Mouse (Mus musculus) testis, postnatal 10 days (tissue): ENCODE results near the gene Mastl.

Source experiments
- DNase-seq: peaks from one replicate; pipeline ENCODE4 v3.0.0; 2021; ENCODE audit warnings: low spot score

The Mastl gene

DNA sequence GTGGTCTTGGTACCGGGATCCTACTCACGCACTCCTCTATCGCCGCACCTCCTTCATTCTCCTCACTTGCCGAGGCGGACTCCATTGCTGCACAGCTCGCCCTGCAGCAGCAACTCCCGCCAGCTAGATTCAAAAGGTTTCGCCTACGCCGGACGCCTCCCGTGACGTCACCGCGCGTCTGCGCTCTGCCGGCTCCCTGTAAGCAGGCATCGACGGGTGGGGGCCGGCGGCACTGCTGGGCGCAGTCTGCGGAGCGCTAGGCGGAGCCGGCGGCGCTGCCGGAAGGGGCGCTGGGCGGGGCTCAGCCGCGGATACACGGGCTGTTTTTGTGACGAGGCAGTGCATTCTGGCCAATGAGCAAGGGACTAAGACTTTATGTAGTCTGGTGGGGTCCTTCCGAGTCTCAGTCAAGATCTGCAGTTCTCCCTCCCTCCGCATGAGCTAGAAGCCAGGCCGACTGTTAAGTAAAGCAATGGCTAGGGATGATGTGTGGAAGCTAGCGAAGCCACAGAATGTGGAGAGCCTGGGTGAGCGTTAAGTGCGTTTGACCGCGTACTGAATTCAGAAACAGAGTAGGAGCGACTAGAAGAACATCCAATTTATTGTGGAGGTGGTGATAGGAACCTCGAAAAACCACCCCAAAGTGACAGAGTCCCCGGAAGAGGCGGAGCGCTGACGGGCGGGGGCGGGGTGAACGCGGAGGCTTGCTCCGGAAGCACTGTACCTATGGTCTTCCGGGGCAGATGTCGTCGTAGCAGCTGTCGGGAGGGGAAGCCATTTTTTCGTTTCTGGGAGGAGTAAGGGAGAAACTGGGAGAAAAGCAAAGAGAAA lies at the start of gene Mastl, which contains the start of gene Yme1l1:
Gene Mastl, minus strand, starts transcription at position 248 of the 831 bp plus-strand sequence.
Gene Yme1l1, plus strand, starts transcription at position 593 of the 831 bp plus-strand sequence.
- peak; percentile 98 for DNase-seq

GRCm38 (mm10) chr2:23202900-23203670 lies 47.3 kb upstream of the Mastl start:
- no peak for DNase-seq

DNA sequence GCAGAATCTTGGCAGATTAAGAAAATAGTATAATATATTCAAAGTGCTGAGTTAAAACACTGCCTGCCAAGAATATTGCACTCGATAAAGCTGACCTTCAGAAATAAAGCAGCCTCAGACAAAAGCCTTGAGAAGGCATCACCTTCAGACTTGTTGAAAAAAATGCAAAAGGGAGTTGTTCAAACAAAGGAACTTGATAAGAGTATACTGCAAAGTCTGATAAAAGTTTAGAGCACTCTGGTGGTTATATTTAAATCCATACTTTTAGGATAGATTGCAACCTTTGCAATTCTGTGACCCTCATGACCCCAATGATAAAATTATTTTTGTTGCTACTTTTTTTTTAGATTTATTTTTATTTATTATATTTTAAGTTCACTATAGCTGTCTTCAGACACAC lies 45.2 kb upstream of the Mastl start:
- no peak for DNase-seq

DNA sequence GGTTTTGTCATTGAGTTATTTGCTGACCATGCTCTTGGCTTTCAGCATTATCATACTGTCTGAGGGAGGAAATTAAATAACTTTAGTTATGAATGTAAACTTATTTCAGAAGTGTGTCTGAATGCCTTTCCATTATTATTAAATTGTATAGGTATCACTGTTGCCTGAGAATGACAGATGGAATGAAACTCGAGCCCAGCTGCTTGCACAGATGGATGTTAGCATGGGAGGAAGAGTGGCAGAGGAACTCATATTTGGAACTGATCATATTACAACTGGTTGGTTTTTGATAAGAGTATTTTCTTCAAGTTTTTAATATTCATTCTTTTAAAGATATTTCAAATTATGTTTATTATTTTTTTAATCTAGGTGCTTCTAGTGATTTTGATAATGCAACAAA lies 38.5 kb upstream of the Mastl start:
- DNase-seq = no peak

DNA sequence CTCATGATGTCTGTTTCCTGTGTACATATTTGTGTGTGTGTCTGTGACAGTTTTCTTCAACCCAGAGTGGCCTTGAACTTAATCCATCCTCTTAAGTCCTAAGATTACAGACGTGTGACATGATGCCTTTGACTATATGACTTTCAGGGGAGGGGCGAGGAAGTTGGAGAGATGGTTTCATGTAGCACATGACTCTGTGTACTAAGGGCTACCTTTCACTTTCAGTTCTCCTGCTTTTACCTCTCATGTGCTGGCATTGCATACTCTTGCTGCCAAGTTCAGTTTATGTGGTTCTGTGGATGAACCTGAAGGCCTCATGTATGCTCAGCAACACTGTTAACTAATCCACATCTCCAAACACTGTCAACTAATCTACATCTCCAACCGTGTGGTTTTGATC lies 16.5 kb upstream of the Mastl start:
- DNase-seq = no peak

- DNase-seq = no peak
Measured at GRCm38 (mm10) chr2:23156608-23157081, 821 bp upstream of the Mastl start.

DNA sequence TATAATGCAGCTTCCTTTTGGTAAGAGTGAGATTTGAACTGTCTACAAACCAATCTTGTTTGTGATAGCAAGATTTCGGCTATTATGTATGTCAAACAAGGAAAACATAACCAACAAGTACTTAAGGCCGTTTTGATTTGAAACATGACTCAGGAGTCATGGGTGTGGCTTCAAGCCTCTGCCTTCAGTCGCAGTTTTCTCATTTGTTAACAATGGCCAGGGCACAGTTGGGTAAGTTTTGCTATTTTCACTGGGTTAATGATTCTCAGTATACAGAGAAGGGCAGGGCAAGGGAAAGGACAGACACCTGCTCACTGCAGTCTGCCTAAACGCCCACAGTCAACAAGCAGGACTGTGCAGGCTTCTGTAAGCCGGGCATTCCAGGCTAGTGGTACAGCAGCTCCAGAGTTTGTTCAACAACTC lies 614 bp downstream of the Mastl start:
- no peak for DNase-seq

DNA sequence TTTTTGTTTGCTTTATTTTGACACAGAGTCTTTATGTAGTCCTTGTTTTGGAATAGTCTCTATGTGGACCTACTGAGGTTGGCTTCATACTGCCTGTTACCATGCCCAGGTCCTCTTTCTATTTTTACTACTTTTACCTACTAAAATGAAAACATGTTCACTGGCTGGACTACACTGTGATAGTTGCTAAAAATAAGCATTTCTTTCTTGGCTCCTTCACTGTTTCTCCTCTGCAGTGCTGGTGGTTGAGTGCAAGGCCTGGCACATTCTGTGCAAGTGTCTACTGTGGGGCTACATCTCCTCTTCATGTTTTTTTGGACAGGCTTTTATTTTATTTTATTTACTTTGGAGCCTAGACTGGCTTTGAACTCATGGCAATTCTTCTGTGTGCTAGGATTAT lies 36.3 kb downstream of the Mastl start:
- DNase-seq = no peak

DNA sequence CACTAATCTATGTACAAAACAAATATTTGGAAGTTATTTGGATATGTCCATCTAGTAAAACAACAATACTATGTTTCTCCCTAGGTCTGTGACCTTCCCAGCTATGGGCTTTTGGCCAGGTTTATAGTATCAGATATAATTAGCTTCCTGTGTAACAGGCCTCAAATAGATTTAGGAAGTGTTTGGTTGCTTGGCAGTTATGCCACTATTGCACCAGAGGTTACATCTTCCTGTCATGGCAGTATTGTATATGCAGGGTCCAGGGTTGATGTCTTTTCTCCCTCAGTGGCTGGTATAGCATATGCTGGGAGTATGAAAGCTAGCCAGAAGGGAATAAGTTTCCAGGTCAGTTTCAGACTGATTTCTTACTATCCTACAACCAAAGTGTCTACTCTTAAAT lies 53.6 kb downstream of the Mastl start:
- DNase-seq = no peak

- no peak for DNase-seq
Measured at GRCm38 (mm10) chr2:23097028-23097427, 58.8 kb downstream of the Mastl start.

- DNase-seq = no peak
Measured at GRCm38 (mm10) chr2:23092216-23092615, 63.6 kb downstream of the Mastl start.

- DNase-seq = no peak
Measured at GRCm38 (mm10) chr2:23084540-23084939, 71.3 kb downstream of the Mastl start.

- DNase-seq = no peak
Measured at GRCm38 (mm10) chr2:23078588-23078987, 77.2 kb downstream of the Mastl start.

GRCm38 (mm10) chr2:23077693-23078092 lies 78.1 kb downstream of the Mastl start:
- no peak for DNase-seq

DNA sequence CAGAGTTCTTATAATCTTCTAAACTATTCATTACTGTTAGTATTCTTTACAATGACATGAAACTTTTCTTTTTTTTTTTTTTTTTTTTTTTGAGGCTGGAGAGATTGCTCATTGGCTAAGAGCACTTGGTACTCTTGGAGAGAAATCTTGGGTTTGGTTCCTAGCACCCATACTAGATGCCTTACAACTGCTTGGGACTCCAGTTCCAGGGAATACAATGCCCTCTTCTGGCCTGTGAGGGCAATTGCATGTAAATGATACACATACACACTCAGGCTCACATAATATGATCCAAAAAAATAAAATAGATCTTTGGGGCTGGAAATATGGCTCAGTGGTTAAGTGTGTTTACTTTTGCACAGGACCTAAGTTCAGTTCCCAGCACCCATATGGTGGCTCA lies 79.0 kb downstream of the Mastl start:
- no peak for DNase-seq

DNA sequence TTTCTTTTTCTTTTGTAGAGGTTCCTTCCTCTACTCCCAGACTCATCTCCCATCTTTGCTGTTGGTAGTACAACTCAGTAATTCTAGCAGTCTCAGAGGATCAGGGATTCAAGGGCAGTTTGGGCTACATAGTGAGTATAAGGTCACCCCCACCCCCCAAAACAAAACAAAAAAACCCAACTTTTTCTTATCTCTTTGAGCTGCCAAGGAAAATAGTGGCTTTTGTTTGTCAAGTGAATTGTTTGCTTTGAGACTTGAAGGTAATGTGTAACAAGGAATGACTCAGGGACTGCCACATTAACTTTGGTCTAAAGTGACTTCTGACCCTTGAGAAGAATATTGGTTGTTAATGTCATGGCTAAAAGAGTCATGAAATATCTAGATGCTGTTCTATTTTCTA lies 80.0 kb downstream of the Mastl start:
- DNase-seq = no peak

- no peak for DNase-seq
Measured at GRCm38 (mm10) chr2:23071406-23071805, 84.4 kb downstream of the Mastl start.

DNA sequence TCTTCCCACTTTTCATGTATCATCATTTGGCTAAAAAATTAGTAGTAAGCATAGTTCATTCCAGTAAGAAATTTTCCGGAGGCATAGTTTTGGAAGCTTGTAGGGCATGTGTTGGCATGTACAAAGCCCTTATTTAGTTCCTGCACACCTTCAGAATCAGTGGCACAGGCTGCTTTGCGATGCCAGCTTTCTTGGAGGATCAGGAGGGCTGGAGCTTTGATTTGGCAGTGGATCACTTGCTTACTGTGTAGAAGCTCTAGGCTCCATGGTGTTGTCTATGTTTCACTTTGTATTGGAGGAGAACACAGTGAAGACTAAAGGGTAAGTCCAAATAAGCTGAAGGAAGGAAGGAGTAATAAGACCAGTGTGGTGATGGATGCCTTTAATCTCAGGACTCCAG lies 85.3 kb downstream of the Mastl start:
- DNase-seq = no peak

DNA sequence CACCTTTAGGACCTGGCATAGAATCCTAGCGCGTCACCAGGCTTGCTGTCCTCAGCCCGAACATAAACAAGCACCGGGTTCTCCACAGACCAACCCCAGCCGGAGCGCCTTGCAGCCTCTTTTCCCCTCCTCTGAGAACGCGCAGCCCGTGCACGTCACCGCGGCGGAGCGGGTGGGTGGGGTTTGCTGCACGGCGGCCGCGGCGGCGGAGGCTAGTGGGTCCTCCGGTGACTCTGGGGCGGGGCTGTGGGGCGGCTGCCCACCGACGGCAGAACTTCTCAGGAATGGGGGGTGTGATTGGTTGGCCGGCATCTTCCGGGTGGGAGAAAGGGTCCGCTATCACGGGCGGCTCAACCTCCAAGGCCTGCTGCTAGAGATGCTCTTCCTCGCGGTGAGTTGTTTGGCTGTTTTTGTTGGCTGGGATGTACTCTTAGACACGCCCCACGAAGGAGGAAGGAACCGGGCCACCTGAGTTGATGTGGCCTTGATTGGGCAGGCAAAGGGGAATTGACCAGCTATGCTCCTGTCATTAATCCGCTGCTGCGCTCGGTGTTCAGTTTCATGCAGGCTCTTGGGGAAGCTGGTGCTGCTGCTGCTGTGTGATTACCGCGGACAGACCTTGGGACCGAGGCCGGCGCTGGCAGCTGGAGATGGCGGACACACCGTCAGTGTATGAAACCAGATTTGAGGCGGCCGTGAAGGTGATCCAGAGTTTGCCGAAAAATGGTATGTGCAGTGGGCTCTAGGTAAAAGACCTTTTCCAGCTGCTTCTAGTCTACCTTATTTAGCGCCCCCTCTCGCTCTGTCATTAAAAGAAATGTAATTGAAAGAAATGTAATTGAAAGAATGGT lies 86.7 kb downstream of the Mastl start:
- DNase-seq = peak; percentile 95

- no peak for DNase-seq
Measured at GRCm38 (mm10) chr2:23068370-23068737, 87.5 kb downstream of the Mastl start.

- peak; percentile 91 for DNase-seq
Measured at GRCm38 (mm10) chr2:23067552-23068369, 88.1 kb downstream of the Mastl start, which contains the start of gene Acbd5. Gene Acbd5, plus strand, starts transcription at chr2:23068167.
